Mouse (Mus musculus) midbrain, embryonic 11.5 days (tissue): ENCODE data around the gene Nup62. TPM values are rescaled to one million over a fixed set of nuclear protein-coding genes. Genes with fewer than 3 reads are reported as not detected.
A peak's percentile ranks its signal among the peaks of the same experiment; 100 is the strongest.

ENCODE experiments used
- ATAC-seq: fragments of 200-750 bp; cut with Nextera tagmentation; 2 replicates; pipeline ENCODE4 v1.8.0; 2017; ENCODE audit warnings: moderate TSS enrichment, moderate library complexity; ENCODE audit not compliant: low FRiP score
- DNase-seq: peaks from one replicate; pipeline ENCODE4 v3.0.0; 2015; ENCODE audit warnings: low spot score; ENCODE audit errors: missing footprints
- H3K27ac ChIP-seq: fragments of 300-500 bp; sonication (generic); 2 replicates; pipeline ENCODE4 v1.5.1; 2014; ENCODE audit warnings: low read depth, low read length
- H3K27me3 ChIP-seq: fragments of 300-500 bp; sonication (generic); 2 replicates; pipeline ENCODE4 v1.6.1; 2014; ENCODE audit warnings: mild to moderate bottlenecking, low read length, moderate library complexity, mixed read lengths; ENCODE audit not compliant: control insufficient read depth, insufficient read depth
- H3K36me3 ChIP-seq: fragments of 300-500 bp; sonication (generic); 2 replicates; pipeline ENCODE4 v1.6.1; 2014; ENCODE audit warnings: mild to moderate bottlenecking, low read length, moderate library complexity, mixed read lengths; ENCODE audit not compliant: control insufficient read depth, insufficient read depth
- H3K4me1 ChIP-seq: fragments of 300-500 bp; sonication (generic); 2 replicates; pipeline ENCODE4 v1.6.1; 2014; ENCODE audit warnings: low read length; ENCODE audit not compliant: control insufficient read depth, insufficient read depth
- H3K4me2 ChIP-seq: fragments of 300-500 bp; sonication (generic); 2 replicates; pipeline ENCODE4 v1.6.1; 2014; ENCODE audit warnings: mild to moderate bottlenecking, moderate library complexity
- H3K4me3 ChIP-seq: fragments of 300-500 bp; sonication (generic); 2 replicates; pipeline ENCODE4 v1.5.1; 2014; ENCODE audit warnings: low read depth, low read length
- H3K9ac ChIP-seq: fragments of 300-500 bp; sonication (generic); 2 replicates; pipeline ENCODE4 v1.6.1; 2014; ENCODE audit warnings: low read length
- H3K9me3 ChIP-seq: fragments of 300-500 bp; sonication (generic); 2 replicates; pipeline ENCODE4 v1.6.1; 2016; ENCODE audit warnings: low read length; ENCODE audit not compliant: control insufficient read depth
- WGBS: fragments of 180-500 bp; shearing (Covaris S2); extraction: QIAGEN DNeasy Blood & Tissue Kit; methylation state at CpG from one replicate; pipeline ENCODE4 v1.1.7; 2014; 5-methylcytosine and 5-hydroxymethylcytosine counted together
- polyA plus RNA-seq: library from polyadenylated mRNA; unstranded; fragments of >200 nt; fragmentation: Nextera tagmentation; extraction: Ambion mirVana; gene quantifications from 2 replicates; pipeline ENCODE4 v1.2.1, GENCODE M21; 2014

The Nup62 gene
- polyA plus RNA-seq, 1 experiment from 2014 or later: 64.1 TPM

- peaks cover 15% of the 10 kb centered on the region for H3K36me3 ChIP-seq
- no peak overlapping the region for H3K4me2 ChIP-seq
- H3K9me3 ChIP-seq: no peaks in the 10 kb centered on the region
- peaks cover 9% of the 10 kb centered on the region for H3K4me1 ChIP-seq
- H3K9ac ChIP-seq: no peak overlapping the region
- no peak overlapping the region for H3K27ac ChIP-seq
- DNase-seq (no peak), ATAC-seq (no peak)
- H3K4me3 ChIP-seq: no peak overlapping the region
- 61% methylated on average over 14 of the region's 14 CpGs for WGBS
- H3K27me3 ChIP-seq: peaks cover 20% of the 10 kb centered on the region
Measured at GRCm38 (mm10) chr7:44840426-44840825, 24.5 kb downstream of the Nup62 start.

- Histone ChIP-seq H3K4me2 (no peak overlapping the region), H3K4me1 (peaks cover 9% of the 10 kb centered on the region), H3K27ac (no peak overlapping the region), H3K36me3 (peaks cover 19% of the 10 kb centered on the region), H3K27me3 (peaks cover 20% of the 10 kb centered on the region), H3K4me3 (no peak overlapping the region), H3K9me3 (no peaks in the 10 kb centered on the region), H3K9ac (no peak overlapping the region)
- DNase-seq: no peak
- WGBS: 90% methylated on average over 8 of the region's 8 CpGs
- no peak for ATAC-seq
Measured at GRCm38 (mm10) chr7:44841825-44842463, 26.1 kb downstream of the Nup62 start.

GRCm38 (mm10) chr7:44845006-44845405 is 29.1 kb downstream of the Nup62 start:
- Histone ChIP-seq H3K4me2 (no peak overlapping the region), H3K9me3 (no peaks in the 10 kb centered on the region), H3K4me3 (no peak overlapping the region), H3K36me3 (peaks cover 19% of the 10 kb centered on the region), H3K9ac (no peak overlapping the region), H3K27ac (no peak overlapping the region), H3K27me3 (peaks cover 7% of the 10 kb centered on the region), H3K4me1 (peaks cover 10% of the 10 kb centered on the region)
- no peak for DNase-seq
- WGBS: 96% methylated on average over 10 of the region's 10 CpGs
- ATAC-seq: no peak

- Histone ChIP-seq H3K27ac (no peak overlapping the region), H3K9me3 (no peaks in the 10 kb centered on the region), H3K4me3 (no peak overlapping the region), H3K36me3 (peaks cover 19% of the 10 kb centered on the region), H3K9ac (no peak overlapping the region), H3K4me1 (peaks cover 15% of the 10 kb centered on the region), H3K27me3 (no peaks in the 10 kb centered on the region), H3K4me2 (no peak overlapping the region)
- ATAC-seq (no peak), DNase-seq (no peak)
- 90% methylated on average over 7 of the region's 7 CpGs for whole genome bisulfite sequencing
Measured at GRCm38 (mm10) chr7:44846804-44847203, 30.9 kb downstream of the Nup62 start.

GRCm38 (mm10) chr7:44847772-44848171 is 31.9 kb downstream of the Nup62 start:
- DNase-seq: no peak
- Histone ChIP-seq H3K9ac (peak overlapping the region; percentile 89), H3K36me3 (peaks cover 18% of the 10 kb centered on the region), H3K27me3 (no peaks in the 10 kb centered on the region), H3K4me1 (peaks cover 15% of the 10 kb centered on the region), H3K4me3 (peak overlapping the region; percentile 83), H3K4me2 (peak overlapping the region; percentile 75), H3K9me3 (no peaks in the 10 kb centered on the region), H3K27ac (no peak overlapping the region)
- ATAC-seq: no peak
- 85% methylated on average over 5 of the region's 5 CpGs for WGBS

GRCm38 (mm10) chr7:44848561-44849415 is 32.9 kb downstream of the Nup62 start, which contains the start of the genes Akt1s1 and Tbc1d17:
Gene Akt1s1, plus strand, starts transcription at chr7:44848991.
Gene Tbc1d17, minus strand, starts transcription at chr7:44849079.
- Histone ChIP-seq H3K4me2 (peak within 1 kb of the TSS; percentile 75), H3K27me3 (no peaks in the 10 kb centered on the region), H3K9me3 (no peaks in the 10 kb centered on the region), H3K4me3 (peak within 1 kb of the TSS; percentile 83), H3K4me1 (peaks cover 19% of the 10 kb centered on the region), H3K9ac (peak within 1 kb of the TSS; percentile 89), H3K27ac (peak within 1 kb of the TSS; percentile 95), H3K36me3 (peaks cover 17% of the 10 kb centered on the region)
- ATAC-seq (peak; percentile 83), DNase-seq (peak; percentile 99)
- WGBS: under 1% methylated on average over 54 of the region's 54 CpGs

GRCm38 (mm10) chr7:44849416-44850111 is 33.7 kb downstream of the Nup62 start:
- peak overlapping the region; percentile 89 for H3K9ac ChIP-seq
- DNase-seq (peak; percentile 98), ATAC-seq (peak; percentile 75)
- peaks cover 10% of the 10 kb centered on the region; the same call in 1 of the 2 replicates for H3K36me3 ChIP-seq
- H3K4me3 ChIP-seq: peak overlapping the region; percentile 83
- H3K4me1 ChIP-seq: peaks cover 24% of the 10 kb centered on the region
- no peaks in the 10 kb centered on the region for H3K9me3 ChIP-seq
- H3K27ac ChIP-seq: peak overlapping the region; percentile 95
- no peaks in the 10 kb centered on the region for H3K27me3 ChIP-seq
- WGBS: under 1% methylated on average over 41 of the region's 41 CpGs
- H3K4me2 ChIP-seq: peak overlapping the region; percentile 75

- peaks cover 6% of the 10 kb centered on the region; the same call in 1 of the 2 replicates for H3K36me3 ChIP-seq
- WGBS: under 1% methylated on average over 32 of the region's 33 CpGs
- no peaks in the 10 kb centered on the region for H3K9me3 ChIP-seq
- H3K27ac ChIP-seq: peak overlapping the region; percentile 95
- peak overlapping the region; percentile 83 for H3K4me3 ChIP-seq
- H3K27me3 ChIP-seq: no peaks in the 10 kb centered on the region
- H3K4me2 ChIP-seq: peak overlapping the region; percentile 75
- ATAC-seq: peak; percentile 61
- peaks cover 29% of the 10 kb centered on the region for H3K4me1 ChIP-seq
- DNase-seq: peak; percentile 97
- H3K9ac ChIP-seq: peak overlapping the region; percentile 89
Measured at GRCm38 (mm10) chr7:44850146-44850545, 34.3 kb downstream of the Nup62 start.
